Mouse (Mus musculus) embryo, embryonic 9.5 days (tissue): ENCODE results near the gene Vti1a.

Source experiments
- DNase-seq: peaks from one replicate; pipeline ENCODE4 v3.0.0-alpha.2; 2017; ENCODE audit errors: extremely low spot score

The Vti1a gene

GRCm38 (mm10) chr19:55520236-55520635, 204.1 kb downstream of the Vti1a start:
- DNase-seq: no peak

DNA sequence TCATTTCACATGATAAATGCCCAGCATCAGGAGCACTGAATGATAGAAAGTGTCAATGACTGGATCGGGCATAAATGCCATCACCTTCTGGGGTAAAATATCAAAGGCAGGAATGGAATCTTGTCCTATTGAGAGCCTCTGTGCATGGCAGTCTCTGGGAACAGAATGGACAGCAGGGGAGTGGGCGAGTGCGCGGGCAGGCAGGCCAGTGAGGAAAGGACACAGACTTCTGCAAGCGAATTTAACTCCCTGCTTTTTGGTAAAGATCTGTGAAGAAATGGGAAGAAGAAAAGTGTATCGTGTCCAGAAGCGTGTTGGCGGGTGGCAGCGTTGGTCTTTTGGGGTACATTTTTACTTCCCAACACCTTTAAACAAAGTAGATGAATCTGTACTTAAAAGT, 207.2 kb downstream of the Vti1a start:
- no peak for DNase-seq

DNA sequence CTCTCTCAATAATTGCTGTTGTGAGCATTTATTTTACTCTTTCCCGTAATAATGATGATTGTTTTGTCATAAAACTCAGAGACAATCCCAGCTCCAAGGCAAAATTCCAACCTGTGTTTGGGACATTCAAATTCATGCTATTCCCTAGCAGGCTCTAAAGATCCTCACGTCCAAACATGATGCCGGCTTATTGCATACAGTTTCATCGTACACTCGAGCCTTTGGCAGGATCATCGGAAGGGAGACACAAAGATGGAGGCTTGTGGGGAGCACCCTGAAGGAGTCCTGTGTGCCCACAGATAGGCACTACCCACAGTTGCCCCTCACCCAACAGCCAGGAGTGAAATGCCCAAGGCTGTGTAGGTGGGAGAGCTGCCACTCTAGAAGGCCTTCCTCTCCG, 208.3 kb downstream of the Vti1a start:
- DNase-seq: no peak

DNA sequence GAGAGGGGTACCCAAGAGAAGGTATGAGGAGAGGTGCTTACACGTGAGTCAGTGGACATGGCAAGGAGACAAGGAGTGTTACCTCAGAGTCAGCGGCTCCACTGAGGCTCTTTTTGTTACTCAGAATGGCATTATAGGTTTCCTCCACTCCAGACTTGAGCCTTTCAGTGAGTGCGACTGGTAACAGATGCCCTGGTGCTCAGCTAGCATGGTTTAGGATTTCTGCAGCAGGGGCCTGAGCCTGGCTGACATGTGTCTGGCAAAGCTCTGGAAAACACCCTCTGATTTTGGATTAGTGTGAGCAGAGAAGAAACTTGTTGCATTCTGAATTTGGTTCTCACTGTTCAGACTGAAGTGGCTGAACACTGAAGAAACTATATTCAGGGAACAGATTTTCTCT, 209.0 kb downstream of the Vti1a start:
- DNase-seq: no peak

- DNase-seq: no peak
These were observed 210.7 kb downstream of the Vti1a start for GRCm38 (mm10) chr19:55526717-55527235.

DNA sequence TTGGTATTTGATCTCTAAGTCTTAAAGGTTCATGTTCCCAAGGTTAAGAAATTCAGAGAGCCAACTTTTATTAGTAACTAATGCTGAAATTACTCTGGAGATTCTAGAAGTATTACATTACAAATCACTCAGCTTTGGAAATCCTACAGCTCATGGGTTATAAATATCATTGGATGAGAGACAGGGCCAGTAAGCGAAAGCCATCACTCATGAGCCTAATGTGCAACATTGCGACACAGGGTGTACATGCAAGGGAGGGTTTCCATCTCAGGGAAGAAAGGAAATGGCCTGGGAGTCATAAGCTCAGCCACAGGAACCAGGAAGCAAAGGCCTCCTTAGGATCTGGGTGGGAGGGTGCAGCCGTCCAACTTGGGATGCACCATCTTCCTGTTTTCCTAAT, 213.9 kb downstream of the Vti1a start:
- DNase-seq: no peak

DNA sequence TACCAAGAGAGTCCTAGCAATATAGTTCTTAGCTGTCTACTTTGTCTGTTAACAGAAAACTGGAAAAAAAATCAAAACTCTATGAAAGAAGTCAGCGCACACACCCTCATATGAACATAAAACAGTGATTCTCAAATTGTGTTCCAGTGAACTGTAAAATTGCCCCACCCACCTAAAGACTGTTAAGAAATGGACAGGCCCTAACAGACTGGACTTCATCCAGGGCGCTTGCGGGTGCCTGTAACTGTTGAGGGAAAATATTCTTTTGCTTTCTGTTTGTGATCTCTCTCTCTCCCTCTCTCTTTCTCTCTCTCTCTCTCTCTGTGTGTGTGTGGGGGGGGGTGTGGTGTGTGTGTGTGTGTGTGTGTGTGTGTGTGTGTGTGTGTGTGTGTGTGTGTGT, 216.6 kb downstream of the Vti1a start:
- no peak for DNase-seq

DNA sequence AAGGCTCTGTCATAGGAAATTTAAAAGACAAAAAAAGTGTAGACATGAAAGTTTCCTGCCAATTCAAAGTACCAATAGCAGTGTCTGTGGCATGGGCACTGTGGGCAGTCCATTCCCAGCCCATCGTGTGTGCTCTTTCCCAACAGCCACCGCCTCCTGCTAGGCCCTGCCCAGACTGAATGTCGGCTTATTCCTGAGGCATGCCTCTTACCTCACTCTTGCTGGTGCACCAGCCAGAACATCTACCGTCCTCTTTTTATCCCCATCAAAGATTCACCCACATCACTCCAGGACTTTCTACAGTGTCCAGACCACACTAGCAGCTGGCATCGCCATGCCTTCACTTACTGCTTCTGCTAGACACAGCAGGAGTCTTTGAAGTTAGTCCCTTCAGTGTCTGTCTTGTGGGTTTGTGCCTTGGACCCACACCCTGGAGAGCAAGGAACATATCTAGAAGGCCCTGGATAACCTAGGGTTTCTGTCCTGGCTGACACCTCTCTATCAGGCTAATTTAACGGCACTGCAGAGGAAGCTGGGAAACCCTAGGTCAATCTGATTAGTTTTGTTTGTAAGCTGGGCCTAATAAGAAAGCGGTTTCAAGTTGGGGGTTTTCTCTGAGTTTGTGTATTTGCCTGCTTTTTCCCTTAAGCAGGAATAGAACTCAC, 220.3 kb downstream of the Vti1a start:
- DNase-seq: no peak

GRCm38 (mm10) chr19:55537691-55538090, 221.6 kb downstream of the Vti1a start:
- peak; percentile 52 for DNase-seq

- DNase-seq: no peak
These were observed 225.5 kb downstream of the Vti1a start for GRCm38 (mm10) chr19:55541641-55542040.

GRCm38 (mm10) chr19:55542461-55542860, 226.4 kb downstream of the Vti1a start:
- no peak for DNase-seq

DNA sequence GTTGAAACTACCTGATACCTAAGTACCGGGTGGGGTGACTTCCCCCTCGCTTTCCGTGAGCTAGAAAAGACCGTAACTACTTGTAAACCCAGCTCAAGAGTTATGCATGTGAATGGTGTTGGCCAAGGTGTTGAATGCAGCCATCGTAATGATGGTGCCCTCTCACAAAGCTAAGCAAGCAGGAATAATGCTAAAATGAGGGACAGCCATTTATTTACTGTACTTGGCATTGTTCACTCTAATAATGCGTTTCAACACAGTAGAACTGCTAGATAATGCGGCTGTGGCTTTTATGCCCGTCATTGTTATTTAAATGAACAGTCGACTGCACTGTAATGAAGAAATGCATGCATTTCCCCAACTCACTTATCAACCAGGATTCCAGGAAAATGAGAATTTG, 227.1 kb downstream of the Vti1a start:
- DNase-seq: no peak

GRCm38 (mm10) chr19:55544498-55544897, 228.4 kb downstream of the Vti1a start:
- DNase-seq: no peak

DNA sequence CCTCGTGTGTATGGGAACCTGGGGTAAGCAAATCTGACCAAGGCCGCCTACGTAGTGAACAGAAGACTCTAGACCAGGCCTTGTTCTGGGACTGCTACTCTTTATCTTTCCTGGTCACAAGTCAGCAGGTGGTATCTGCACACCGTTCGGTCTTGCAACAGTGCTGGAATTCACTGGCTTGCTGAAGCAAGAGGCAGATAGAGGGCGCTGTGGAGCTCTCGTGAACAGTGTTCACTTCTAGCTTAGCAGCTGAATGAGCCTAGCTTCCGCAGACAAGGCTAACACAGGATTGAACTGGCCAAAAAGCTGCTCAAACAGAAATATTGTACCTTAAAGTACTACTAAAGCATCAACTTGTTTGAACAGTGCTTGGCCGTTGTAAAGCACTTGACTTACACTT, 229.4 kb downstream of the Vti1a start:
- DNase-seq: peak; percentile 75

- no peak for DNase-seq
These were observed 230.0 kb downstream of the Vti1a start for GRCm38 (mm10) chr19:55546009-55546528.

DNA sequence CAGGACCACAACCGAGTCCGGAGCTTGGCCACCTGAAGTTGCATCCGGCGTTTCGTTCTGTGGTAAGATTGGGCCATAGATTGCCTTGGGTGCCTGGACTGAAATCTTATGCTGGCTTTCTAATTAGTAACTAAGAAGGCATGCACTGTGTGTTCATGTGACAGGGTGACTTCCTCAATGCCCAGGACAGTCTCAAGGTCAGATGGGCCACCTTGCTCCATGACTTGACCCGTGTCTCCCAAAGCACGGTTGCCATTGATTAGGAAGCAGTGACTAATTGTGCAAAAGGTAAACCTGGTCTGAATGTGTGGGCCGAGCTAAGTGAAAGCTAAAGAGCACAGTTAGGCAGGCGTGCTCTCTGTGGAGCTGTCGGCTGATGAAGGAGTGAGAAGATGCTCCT, 232.1 kb downstream of the Vti1a start:
- no peak for DNase-seq

DNA sequence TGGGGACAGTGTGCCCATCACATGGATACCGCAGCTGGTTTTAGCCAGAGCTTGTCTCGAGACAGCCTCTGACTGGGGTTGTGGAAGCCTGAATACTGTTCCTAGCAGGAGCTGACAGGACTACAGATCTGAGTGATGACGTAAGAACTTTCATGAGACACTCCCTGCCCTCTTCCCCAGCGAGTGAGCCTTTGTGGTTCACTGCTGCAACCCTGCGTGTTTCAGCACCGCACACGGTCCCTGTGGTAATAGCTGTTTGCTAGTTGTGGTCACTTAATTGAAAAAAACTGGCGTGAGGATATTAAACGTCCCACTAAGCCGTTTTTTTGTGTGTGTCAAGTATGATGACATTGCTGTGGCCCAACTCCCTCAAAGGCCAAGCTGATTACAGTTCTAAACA, 232.6 kb downstream of the Vti1a start:
- DNase-seq: no peak

GRCm38 (mm10) chr19:55550176-55550575, 234.1 kb downstream of the Vti1a start:
- DNase-seq: no peak

GRCm38 (mm10) chr19:55552339-55552738, 236.2 kb downstream of the Vti1a start:
- DNase-seq: no peak

GRCm38 (mm10) chr19:55552861-55553260, 236.8 kb downstream of the Vti1a start:
- no peak for DNase-seq

DNA sequence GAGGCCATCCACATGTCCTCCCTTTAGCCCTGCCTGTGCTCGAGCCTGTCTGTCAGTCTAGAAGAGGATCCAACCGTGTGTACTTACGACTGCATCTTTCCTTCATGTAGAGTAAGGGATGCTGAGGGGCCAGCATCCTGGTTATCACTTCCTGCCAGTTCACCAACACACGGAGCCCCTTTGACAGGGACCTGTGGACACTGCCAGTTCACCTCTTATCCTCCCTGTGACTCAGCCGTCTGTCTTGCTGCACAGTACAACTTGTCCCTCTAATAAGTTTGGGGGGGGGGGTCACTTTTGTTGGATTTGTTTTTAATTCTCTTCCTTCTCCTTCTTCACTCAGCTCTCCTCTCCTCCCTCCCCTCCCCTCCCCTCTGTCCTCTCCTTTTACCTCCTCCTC, 238.2 kb downstream of the Vti1a start:
- DNase-seq: no peak

GRCm38 (mm10) chr19:55554703-55555102, 238.6 kb downstream of the Vti1a start:
- no peak for DNase-seq

DNA sequence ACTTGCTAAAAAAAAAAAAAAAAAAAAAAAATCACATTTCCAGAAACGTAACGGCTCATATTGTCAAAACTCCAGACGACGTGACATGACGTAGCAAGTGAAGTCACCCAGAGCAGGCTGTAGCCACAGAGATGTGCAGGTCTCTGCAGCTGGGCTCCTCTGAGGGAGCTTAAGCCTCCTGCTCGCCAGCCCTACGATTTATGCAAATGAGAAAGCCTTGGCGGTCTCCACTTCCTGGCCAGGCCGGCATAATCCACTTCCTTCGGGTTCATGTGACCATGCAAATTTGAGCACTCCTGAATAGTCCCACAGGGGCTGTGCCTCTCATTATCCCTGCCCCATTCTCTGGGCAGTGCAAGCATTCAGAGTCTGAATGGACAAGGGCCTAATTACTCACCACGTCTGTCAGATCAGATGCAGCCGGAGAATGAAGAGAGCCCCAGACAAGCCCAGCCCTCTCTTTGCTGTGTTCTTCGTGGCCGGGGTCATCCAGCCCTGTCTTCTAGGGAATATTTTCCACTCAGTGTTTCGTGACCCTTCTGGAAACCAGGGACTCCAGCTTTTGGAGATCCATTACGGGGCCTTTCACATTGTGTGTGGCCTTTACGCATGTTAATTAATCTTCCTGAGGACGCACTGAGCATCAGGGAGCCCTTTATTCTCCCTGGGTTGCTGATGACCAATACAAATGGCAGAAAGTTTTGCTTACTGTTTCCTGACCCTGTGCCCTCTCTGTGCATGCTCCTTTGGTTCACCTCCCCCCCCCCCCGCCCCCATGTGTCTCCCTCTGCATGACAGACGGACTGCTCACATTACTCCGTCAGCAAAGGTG, 240.3 kb downstream of the Vti1a start:
- DNase-seq: peak; percentile 83
